Mouse (Mus musculus) E14TG2a.4 (cell line): ENCODE data around the gene Sipa1l1.
"Not testable (repeated sequence)": the region's sequence is repeated elsewhere in the genome, so short reads cannot be mapped to it uniquely, and the experiment has no call there.

ENCODE experiments used
- H3K27me3 ChIP-seq: 2 replicates; pipeline ENCODE4 v1.6.1; 2014; ENCODE audit warnings: low read length, control low read depth; ENCODE audit not compliant: insufficient read depth
- H3K36me3 ChIP-seq: 2 replicates; pipeline ENCODE4 v1.6.1; 2014; ENCODE audit warnings: low read length, control low read depth; ENCODE audit not compliant: insufficient read depth
- H3K4me1 ChIP-seq: replicated peaks from 2 replicates; pipeline ENCODE4 v1.6.1; 2014; ENCODE audit warnings: low read depth, low read length, control low read depth
- H3K4me3 ChIP-seq: replicated peaks from 2 replicates; pipeline ENCODE4 v1.5.1; 2014; ENCODE audit warnings: mild to moderate bottlenecking, low read length
- H3K9me3 ChIP-seq: 2 replicates; pipeline ENCODE4 v1.6.1; 2014; ENCODE audit warnings: low read length, control low read depth
- CTCF ChIP-seq: conservative IDR thresholded peaks from 2 replicates; pipeline ENCODE4 v1.5.1; 2014; ENCODE audit warnings: low read length
- NANOG ChIP-seq: IDR thresholded peaks from 2 replicates; pipeline ENCODE4 v1.6.1; 2014; ENCODE audit warnings: borderline replicate concordance, low read length, mixed read lengths
- POU5F1 ChIP-seq: IDR thresholded peaks from 2 replicates; pipeline ENCODE4 v1.6.1; 2014; ENCODE audit warnings: low read length, borderline replicate concordance

Gene Sipa1l1

GRCm38 (mm10) chr12:82486829-82487560, 317.9 kb downstream of the Sipa1l1 start:
- Histone ChIP-seq H3K36me3 (no peaks in the 10 kb centered on the region), H3K9me3 (peaks cover 11% of the 10 kb centered on the region)

GRCm38 (mm10) chr12:82489093-82489492, 320.0 kb downstream of the Sipa1l1 start:
- H3K4me3 ChIP-seq, result no peak overlapping the region
- peaks cover 36% of the 10 kb centered on the region for H3K4me1 ChIP-seq
- H3K9me3 ChIP-seq, result peaks cover 7% of the 10 kb centered on the region
- no peak for TF ChIP-seq NANOG
- TF ChIP-seq CTCF, result peak; percentile 18; the same call in 1 of the 2 replicates
- no peaks in the 10 kb centered on the region for H3K36me3 ChIP-seq
- no peaks in the 10 kb centered on the region for H3K27me3 ChIP-seq

More at GRCm38 (mm10) chr12:82486829-82487560, 317.9 kb downstream of the Sipa1l1 start:
- TF ChIP-seq POU5F1, result no peak
- TF ChIP-seq NANOG, result no peak
- TF ChIP-seq CTCF, result no peak
- no peak overlapping the region for H3K4me3 ChIP-seq
- peaks cover 36% of the 10 kb centered on the region for H3K4me1 ChIP-seq
- no peaks in the 10 kb centered on the region for H3K27me3 ChIP-seq

GRCm38 (mm10) chr12:82489621-82490020, 320.5 kb downstream of the Sipa1l1 start:
- Histone ChIP-seq H3K4me3 (no peak overlapping the region), H3K36me3 (no peaks in the 10 kb centered on the region), H3K27me3 (no peaks in the 10 kb centered on the region), H3K4me1 (peaks cover 36% of the 10 kb centered on the region), H3K9me3 (peaks cover 2% of the 10 kb centered on the region)
- TF ChIP-seq CTCF (no peak), NANOG (no peak), POU5F1 (no peak)

- no peaks in the 10 kb centered on the region for H3K36me3 ChIP-seq
- H3K4me3 ChIP-seq, result no peak overlapping the region
- TF ChIP-seq POU5F1 (no peak), CTCF (no peak), NANOG (no peak)
- no peaks in the 10 kb centered on the region for H3K27me3 ChIP-seq
- H3K4me1 ChIP-seq, result peaks cover 11% of the 10 kb centered on the region; the same call in 1 of the 2 replicates
- no peaks in the 10 kb centered on the region for H3K9me3 ChIP-seq
These were observed 323.3 kb downstream of the Sipa1l1 start for GRCm38 (mm10) chr12:82492456-82492855.

GRCm38 (mm10) chr12:82493260-82493659, 324.1 kb downstream of the Sipa1l1 start:
- peaks cover 11% of the 10 kb centered on the region; the same call in 1 of the 2 replicates for H3K4me1 ChIP-seq
- not testable (repeated sequence) for H3K36me3 ChIP-seq, H3K9me3 ChIP-seq, H3K4me3 ChIP-seq, H3K27me3 ChIP-seq

GRCm38 (mm10) chr12:82495936-82496335, 326.8 kb downstream of the Sipa1l1 start:
- no peaks in the 10 kb centered on the region for H3K9me3 ChIP-seq
- no peaks in the 10 kb centered on the region for H3K27me3 ChIP-seq
- H3K4me3 ChIP-seq, result no peak overlapping the region
- H3K36me3 ChIP-seq, result no peaks in the 10 kb centered on the region
- TF ChIP-seq POU5F1 (no peak), NANOG (no peak), CTCF (no peak)
- H3K4me1 ChIP-seq, result 0 out of 2 replicates have a peak, but pooled peaks cover 3% of the 10 kb centered on the region

GRCm38 (mm10) chr12:82497866-82498631, 328.9 kb downstream of the Sipa1l1 start:
- Histone ChIP-seq H3K4me3 (no peak overlapping the region), H3K27me3 (no peaks in the 10 kb centered on the region), H3K9me3 (no peaks in the 10 kb centered on the region), H3K4me1 (no peaks in the 10 kb centered on the region), H3K36me3 (no peaks in the 10 kb centered on the region)
- TF ChIP-seq NANOG (no peak), CTCF (peak; percentile 41)

- Histone ChIP-seq H3K4me1 (no peaks in the 10 kb centered on the region), H3K27me3 (no peaks in the 10 kb centered on the region), H3K9me3 (no peaks in the 10 kb centered on the region), H3K4me3 (no peak overlapping the region), H3K36me3 (no peaks in the 10 kb centered on the region)
- no peak for TF ChIP-seq CTCF
- no peak for TF ChIP-seq NANOG
- no peak for TF ChIP-seq POU5F1
These were observed 329.6 kb downstream of the Sipa1l1 start for GRCm38 (mm10) chr12:82498701-82499100.
